Mouse (Mus musculus): Measurements from ENCODE around the gene Olfr102.

The Olfr102 gene

DNA sequence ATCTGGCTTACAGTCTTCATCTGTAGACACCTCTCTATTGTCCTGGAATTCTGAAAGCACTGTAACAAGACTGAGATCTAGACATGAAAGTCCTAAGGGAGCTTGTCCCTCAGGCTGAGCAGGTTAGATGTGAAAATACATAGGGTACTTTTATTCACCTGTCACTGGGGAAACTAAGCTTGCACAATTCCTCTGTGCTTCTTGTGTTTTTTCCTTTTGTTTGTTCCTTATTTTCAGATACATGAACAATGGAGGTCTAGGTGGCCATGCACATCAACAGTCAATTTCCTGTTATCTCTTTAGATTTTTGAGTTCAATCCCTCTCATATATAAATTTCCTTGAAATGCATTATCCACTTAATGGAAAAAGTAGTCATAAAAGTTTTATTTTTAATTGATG is at the start of gene Olfr102:
TSS of gene Olfr102 (minus strand) at position 101 of the 400 bp plus-strand sequence.
- DNase-seq (ENCODE audit: low read depth): no peak

DNA sequence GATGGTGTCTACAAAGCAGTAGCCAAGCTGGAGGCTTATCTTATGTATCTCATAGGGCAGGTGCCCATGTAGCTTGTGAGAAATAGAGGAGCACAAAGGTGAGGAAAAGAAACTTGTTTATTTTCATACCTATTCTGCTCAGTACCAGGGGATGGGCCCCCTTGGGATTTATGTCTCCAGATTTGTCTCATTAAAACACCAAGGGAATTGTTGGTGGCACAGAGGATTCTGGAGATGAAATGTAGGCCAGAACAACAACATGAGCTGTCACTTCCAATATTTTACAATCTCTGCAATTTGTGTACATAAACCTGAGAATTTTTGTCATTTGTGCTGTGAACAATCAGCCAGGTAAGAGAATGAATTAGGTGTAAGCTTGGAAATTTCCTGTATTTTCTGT is 42.4 kb upstream of the Olfr102 start, which contains the start of gene Olfr104-ps:
TSS of gene Olfr104-ps (plus strand) at position 301 of the 400 bp plus-strand sequence.
- DNase-seq (ENCODE audit: low read depth): no peak

DNA sequence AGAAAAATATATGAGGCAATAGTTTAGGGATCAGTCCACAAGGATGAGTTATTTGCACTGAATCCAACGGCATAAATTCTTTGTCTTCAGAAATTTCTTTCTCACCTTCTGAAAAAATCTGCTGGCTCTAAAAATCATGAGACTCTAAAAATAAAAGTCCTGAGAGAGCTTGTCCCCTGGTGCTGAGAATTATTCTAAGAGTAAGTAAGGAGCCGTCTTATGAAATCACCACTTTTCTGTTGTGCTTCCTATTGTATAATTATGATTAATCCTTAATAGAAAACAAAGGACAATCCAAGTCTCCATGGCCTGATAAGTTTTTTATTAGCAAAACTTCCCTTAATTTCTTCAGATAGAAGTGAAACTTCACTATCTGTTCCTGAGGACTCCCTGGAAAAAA is 22.7 kb upstream of the Olfr102 start, which contains the start of gene Olfr103:
TSS of gene Olfr103 (minus strand) at position 101 of the 400 bp plus-strand sequence.
- no peak for DNase-seq (ENCODE audit: low read depth)

DNA sequence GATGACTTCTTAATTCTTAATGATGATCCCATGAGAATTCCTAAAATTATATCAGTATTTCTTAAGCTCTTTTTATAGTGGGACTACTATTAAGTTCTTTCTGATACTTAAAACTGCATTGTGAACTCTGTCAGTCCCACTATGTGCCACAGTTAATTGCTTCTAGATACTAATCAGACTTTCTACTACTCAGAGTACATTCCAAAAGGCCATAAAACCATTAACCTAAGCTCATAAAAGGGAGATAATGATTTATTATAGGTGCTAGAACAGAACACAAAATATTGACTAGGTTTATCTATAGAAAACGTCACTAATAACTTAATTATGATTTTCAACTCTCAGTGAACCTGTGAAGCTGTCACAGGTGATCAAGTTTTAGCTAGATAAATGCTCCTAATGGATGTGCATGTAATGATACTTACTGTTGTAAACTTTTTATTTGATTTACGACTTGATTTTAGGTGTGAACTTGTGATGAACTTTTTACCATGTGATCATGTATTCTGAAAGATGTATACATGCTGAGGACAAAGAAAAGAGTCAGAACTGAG is 6.6 kb downstream of the Olfr102 start:
- no peak for DNase-seq (ENCODE audit: low read depth)

DNA sequence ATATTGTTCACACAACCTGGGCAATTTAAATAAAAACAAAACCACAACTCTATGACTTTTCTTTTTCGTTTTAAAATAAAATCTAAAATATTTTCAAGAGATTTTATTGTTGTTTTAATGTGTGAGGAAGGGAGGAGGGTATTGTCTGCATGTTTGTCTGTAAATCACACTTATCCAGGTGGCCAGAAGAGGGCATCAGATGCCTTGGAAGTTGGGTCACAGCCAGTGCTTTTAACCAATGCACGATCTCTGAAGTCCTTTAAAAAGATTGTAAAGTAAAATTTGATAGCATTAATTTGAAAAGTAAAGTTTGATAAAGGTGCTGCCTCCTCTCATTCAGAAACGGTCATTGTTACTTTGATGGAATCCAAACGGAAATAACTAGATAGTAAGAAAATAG is 8.4 kb downstream of the Olfr102 start:
- no peak for DNase-seq (ENCODE audit: low read depth)

DNA sequence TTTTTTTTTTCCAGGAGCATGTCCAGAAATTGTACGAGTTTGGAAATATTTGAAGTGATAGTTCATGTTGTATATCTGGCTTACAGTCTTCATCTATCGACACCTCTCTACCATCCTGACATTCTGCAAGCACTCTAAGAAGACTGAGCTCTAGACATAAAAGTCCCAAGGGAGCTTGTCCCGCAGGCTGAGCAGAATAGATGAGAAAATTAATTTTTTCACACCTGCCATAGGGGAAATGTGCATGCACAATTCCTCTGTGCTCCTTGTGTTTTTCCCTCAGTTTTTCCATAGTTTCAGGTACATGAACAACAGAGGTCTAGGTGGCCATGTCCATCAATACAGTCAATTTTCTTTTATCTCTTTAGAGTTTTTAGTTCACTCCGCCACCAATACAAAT is 12.6 kb downstream of the Olfr102 start, which contains the start of gene Olfr101:
TSS of gene Olfr101 (minus strand) at position 101 of the 400 bp plus-strand sequence.
- no peak for DNase-seq (ENCODE audit: low read depth)

DNA sequence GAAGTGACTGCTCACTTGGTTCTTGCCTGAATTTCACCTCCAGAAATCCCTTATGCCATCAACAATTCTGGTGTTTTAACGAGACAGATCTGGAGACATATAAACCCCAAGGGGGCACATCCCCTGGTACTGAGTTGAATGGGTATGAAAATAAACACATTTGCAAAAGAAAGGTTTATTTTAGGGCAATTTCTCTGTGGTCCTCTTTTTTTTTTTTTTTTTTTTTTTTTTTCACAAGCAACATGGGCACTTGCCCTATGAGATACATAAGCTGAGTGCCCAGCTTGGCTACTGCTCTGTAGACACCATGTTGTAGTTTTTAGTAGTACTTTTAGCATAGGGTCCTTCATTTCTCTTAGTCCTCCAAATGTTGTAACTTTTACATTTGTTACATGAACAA is 33.5 kb downstream of the Olfr102 start, which contains the start of gene Olfr99:
TSS of gene Olfr99 (minus strand) at position 101 of the 400 bp plus-strand sequence.
- DNase-seq (ENCODE audit: low read depth): no peak

DNA sequence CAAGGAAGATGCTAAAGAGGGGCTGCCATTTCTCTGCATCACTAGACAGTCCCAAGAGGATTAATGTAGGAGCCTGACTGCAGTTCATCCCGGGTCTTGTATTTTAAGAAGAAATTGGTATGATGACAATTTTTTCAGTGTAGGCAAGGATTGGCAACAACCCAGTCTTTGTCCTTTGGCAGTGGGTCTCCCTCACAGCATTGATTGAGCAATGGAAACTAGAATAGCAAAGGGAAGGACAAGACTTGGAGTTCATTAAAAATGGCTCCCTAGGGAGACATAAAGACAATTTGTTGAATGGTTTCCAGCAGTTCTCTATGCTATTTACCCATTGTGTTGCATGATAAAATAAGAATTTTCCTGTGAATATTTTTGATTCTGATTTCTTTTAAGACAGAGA is 36.5 kb downstream of the Olfr102 start:
- DNase-seq (ENCODE audit: low read depth): no peak

DNA sequence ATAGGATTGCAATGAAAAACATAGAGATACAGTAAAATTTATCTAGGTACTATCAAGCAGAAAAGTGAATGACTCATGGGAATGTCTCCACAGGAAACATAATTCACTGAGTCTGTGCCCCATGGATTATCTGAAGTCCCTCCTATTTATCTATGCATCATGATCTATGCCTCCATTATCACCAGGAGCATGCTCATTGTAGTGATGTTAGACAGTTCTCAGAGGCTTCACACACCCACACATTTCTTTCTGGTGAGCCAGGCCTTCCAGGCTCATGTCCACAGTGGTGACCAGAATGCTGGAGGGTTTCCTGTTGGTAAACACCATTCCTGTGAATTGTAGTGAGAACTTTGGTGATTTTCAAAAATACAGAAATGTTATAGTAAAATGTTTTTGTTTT is 40.3 kb downstream of the Olfr102 start:
- DNase-seq (ENCODE audit: low read depth): no peak

DNA sequence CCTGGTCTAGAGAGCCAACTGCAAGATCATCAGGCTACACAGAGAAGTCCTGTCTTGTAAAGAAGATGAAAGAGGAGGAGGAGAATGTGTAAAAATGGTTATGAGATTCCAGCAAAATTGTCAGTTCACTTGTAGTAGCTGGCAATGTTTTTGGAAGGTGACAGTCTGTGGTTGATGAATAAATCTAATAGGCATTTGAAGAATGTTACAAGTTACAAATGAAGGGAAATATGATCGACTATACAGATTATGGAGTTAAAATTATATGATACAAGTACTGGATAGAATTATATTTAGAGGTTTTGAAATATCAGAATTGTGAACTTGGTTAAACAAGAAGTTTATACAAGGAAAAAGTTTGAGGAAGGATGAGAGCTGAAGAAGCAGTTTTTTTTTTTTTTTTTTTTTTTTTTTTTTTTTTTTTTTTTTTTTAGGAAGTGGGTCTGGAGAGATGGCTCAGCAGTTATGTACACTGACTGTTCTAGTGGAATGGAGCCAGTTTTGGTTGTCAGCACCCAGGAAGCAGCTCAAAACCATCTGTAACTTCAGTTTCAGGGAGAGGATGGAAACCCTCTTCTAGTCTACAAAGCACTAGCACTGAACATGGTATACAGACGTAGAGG is 41.1 kb downstream of the Olfr102 start:
- no peak for DNase-seq (ENCODE audit: low read depth)

DNA sequence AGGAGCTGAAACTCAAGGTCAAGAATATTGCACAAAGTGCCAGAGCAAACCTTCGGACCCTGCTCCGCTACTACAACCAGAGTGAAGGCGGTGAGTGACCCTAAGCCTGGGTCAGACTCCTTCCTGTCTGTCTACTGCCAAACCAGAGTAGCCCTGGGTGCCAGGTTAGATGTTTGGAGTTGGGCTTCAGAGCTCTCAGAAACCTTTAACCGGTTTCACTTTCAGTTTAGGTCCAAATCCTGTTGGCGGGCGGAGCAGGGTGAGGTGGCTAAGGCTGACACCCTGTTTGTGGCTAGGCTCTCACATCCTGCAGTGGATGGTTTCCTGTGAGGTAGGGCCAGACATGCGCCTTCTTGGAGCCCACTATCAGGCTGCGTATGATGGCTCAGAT is 46.2 kb downstream of the Olfr102 start:
- peak; percentile 29 for DNase-seq (ENCODE audit: low read depth)

DNA sequence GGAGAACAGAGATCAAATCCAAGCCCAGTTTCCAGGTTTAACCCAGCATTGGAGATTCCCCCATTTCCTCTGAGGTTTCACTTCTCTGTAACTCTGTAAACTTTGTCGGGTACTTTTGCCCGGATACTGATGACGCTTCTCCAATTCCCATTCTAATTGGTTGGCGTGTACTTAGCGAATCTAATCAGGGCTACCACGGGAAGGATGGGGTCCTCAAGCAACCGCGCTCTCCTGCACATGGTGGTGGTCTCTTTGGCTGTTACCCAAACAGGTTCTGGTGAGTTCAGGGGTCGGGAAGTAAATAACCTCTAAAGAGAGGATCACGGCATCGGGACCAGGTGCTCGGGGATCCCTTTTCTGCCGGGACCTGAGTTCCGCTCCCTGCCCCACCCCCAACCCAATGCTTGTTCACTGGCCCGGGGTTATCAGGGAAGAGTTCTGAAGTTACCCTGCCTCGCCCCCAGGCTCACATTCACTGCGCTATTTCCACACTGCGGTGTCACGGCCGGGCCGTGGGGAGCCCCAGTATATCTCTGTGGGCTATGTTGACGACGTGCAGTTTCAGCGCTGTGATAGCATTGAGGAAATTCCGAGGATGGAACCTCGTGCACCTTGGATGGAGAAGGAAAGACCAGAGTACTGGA is 46.7 kb downstream of the Olfr102 start, which contains the start of gene H2-M3:
TSS of gene H2-M3 (plus strand) at position 163 of the 644 bp plus-strand sequence.
- peak; percentile 96 for DNase-seq (ENCODE audit: low read depth)

DNA sequence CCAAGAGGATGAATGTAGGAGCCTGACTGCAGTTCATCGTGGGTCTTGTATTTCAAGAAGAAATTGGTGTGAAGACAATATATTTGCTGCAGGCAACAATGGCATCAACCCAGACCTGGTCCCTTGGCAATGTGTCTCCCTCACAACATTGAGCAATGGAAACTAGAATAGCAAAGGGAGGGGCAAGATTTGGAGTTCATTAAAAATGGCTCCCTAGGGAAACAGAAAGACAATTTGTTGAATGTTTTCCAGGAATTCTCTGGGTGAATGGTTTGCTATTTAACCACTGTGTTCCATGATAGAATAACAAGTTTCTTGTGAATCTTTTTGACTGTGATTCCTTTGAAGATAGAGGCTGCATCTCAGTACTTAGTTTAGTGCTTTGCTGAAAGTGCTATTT is 53.2 kb downstream of the Olfr102 start, which contains the start of gene Olfr98:
TSS of gene Olfr98 (minus strand) at position 124 of the 400 bp plus-strand sequence.
- DNase-seq (ENCODE audit: low read depth): no peak

Measured in c-Kit-positive CD71-negative TER-119-negative erythroid progenitor cells, embryonic 14.5 days (primary cell).